ENCODE assay signal across 12 mouse cellular contexts in the genomic region with DNA sequence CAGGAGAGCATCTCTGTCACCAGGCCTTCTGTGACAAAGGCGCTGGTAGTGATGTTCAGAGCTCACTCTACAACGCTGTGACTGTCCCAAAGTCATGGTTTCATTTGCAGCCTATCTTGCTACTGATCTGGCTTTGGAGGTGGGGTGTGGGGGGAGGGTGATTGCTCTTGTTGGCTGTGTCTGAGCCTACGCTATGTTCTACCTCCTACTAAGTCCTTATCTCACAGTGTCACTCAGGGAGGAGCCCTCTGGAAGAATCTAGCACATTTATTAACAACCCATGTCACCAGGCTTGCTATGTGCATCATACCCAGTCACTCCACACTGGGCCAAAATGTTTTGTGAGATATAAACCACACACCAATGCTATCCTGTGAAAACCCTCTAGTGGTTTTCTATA.
A peak's percentile ranks its signal among the peaks of the same experiment; 100 is the strongest.
DNase-seq lines count a peak whose midpoint lies in the region; ATAC-seq lines count a peak whose summit lies in the region.
"Had no signal": no experiment of that assay in that cellular context is flagged by ENCODE, and none has a peak within 500 bp of the region (broad histone marks: within the 10 kb centered on the region; RNA-seq: fewer than 3 reads in every experiment).

No protein-coding gene starts in this region.

- H3K9me3 ChIP-seq in kidney, embryonic 15.5 days (replicated peaks) = no peaks in the 10 kb centered on the region
- H3K9me3 ChIP-seq: forebrain, embryonic 10.5 days had no signal

- ATAC-seq in kidney, embryonic 15.5 days (replicated peaks; ENCODE audit: low FRiP score) = peak; percentile 91
- peak; percentile 90 for ATAC-seq in erythroid progenitor cell, adult 5-6 weeks (replicated peaks; ENCODE audit: low FRiP score, poor library complexity, severe bottlenecking)
- peak; percentile 97 for ATAC-seq in megakaryocyte-erythroid progenitor cell, adult 5-6 weeks (replicated peaks; ENCODE audit: low FRiP score, low TSS enrichment, poor library complexity, severe bottlenecking)

- no peak overlapping the region for H3K27ac ChIP-seq in kidney, embryonic 15.5 days
- H3K27ac ChIP-seq: forebrain, embryonic 10.5 days; macrophage had no signal

- DNase-seq in kidney, postnatal 36 days = no peak
- DNase-seq in adipocyte (ENCODE audit: low spot score) = peak; percentile 8
- no peak for DNase-seq in gastrocnemius, postnatal 25 days
- no peak for DNase-seq in thymus, postnatal 4 days
- DNase-seq: adrenal gland, postnatal 10 days; heart, adult 18-20 months; kidney, postnatal 14 days had no signal

- no peak overlapping the region for H3K9ac ChIP-seq in kidney, embryonic 15.5 days

- no peaks in the 10 kb centered on the region for H3K27me3 ChIP-seq in kidney, embryonic 15.5 days

- H3K4me1 ChIP-seq in kidney, embryonic 15.5 days = peaks cover 37% of the 10 kb centered on the region

- H3K4me3 ChIP-seq in kidney, embryonic 15.5 days (replicated peaks) = no peak overlapping the region
- H3K4me3 ChIP-seq: forebrain, embryonic 10.5 days had no signal

- H3K4me2 ChIP-seq in kidney, embryonic 15.5 days = no peak overlapping the region

- H3K36me3 ChIP-seq in kidney, embryonic 15.5 days = no peaks in the 10 kb centered on the region

- 79% methylated on average over 3 of the region's 3 CpGs for WGBS in kidney, embryonic 15.5 days
